Mouse (Mus musculus) stomach, embryonic 14.5 days (tissue): ENCODE measurements around the gene Skap1. TPM values are rescaled to one million over a fixed set of nuclear protein-coding genes. Genes with fewer than 3 reads are reported as not detected.

Source experiments
- ATAC-seq: fragments of 200-750 bp; cut with Nextera tagmentation; 2 replicates; pipeline ENCODE4 v1.8.0; 2017; ENCODE audit warnings: low read depth, moderate TSS enrichment; ENCODE audit not compliant: insufficient number of reproducible peaks, insufficient read depth, low FRiP score
- H3K27ac ChIP-seq: fragments of 300-500 bp; sonication (generic); 2 replicates; pipeline ENCODE4 v1.5.1; 2014; ENCODE audit warnings: mild to moderate bottlenecking, low read length, moderate library complexity, mixed read lengths
- H3K27me3 ChIP-seq: fragments of 300-500 bp; sonication (generic); 2 replicates; pipeline ENCODE4 v1.6.1; 2014; ENCODE audit warnings: low read length, control low read depth, mixed read lengths; ENCODE audit not compliant: control insufficient read depth, insufficient read depth
- H3K36me3 ChIP-seq: fragments of 300-500 bp; sonication (generic); 2 replicates; pipeline ENCODE4 v1.6.1; 2014; ENCODE audit warnings: mild to moderate bottlenecking, control low read depth, low read length, moderate library complexity, mixed read lengths; ENCODE audit not compliant: control insufficient read depth, insufficient read depth
- H3K4me1 ChIP-seq: fragments of 300-500 bp; sonication (generic); 2 replicates; pipeline ENCODE4 v1.6.1; 2014; ENCODE audit warnings: low read length, control low read depth, mixed read lengths; ENCODE audit not compliant: control insufficient read depth, insufficient read depth
- H3K4me2 ChIP-seq: fragments of 300-500 bp; sonication (generic); replicated peaks from 2 replicates; pipeline ENCODE4 v1.6.1; 2014; ENCODE audit warnings: low read depth, low read length, control low read depth
- H3K4me3 ChIP-seq: fragments of 300-500 bp; sonication (generic); 2 replicates; pipeline ENCODE4 v1.5.1; 2014; ENCODE audit warnings: low read depth, low read length, control low read depth
- H3K9ac ChIP-seq: fragments of 300-500 bp; sonication (generic); replicated peaks from 2 replicates; pipeline ENCODE4 v1.6.1; 2014; ENCODE audit warnings: low read depth, mild to moderate bottlenecking, control low read depth, low read length, moderate library complexity, mixed read lengths
- H3K9me3 ChIP-seq: fragments of 300-500 bp; sonication (generic); 2 replicates; pipeline ENCODE4 v1.6.1; 2016; ENCODE audit warnings: low read depth, low read length, control low read depth; ENCODE audit not compliant: control insufficient read depth
- WGBS: fragments of 180-500 bp; shearing (Covaris S2); extraction: QIAGEN DNeasy Blood & Tissue Kit; methylation state at CpG from one replicate; pipeline ENCODE4 v1.1.7; 2014; 5-methylcytosine and 5-hydroxymethylcytosine counted together
- polyA plus RNA-seq: library from polyadenylated mRNA; unstranded; fragments of >200 nt; fragmentation: Nextera tagmentation; extraction: Ambion mirVana; gene quantifications from 2 replicates; pipeline ENCODE4 v1.2.1, GENCODE M21; 2014

Gene Skap1
- polyA plus RNA-seq, 1 experiment from 2014 or later, result 0.82 TPM

GRCm38 (mm10) chr11:96616792-96617191 lies 152.4 kb downstream of the Skap1 start:
- Histone ChIP-seq H3K4me3 (no peak overlapping the region), H3K27ac (no peak overlapping the region), H3K4me2 (no peak overlapping the region), H3K9me3 (no peaks in the 10 kb centered on the region), H3K36me3 (no peaks in the 10 kb centered on the region), H3K9ac (no peak overlapping the region), H3K4me1 (0 out of 2 replicates have a peak, but pooled peaks cover 6% of the 10 kb centered on the region), H3K27me3 (no peaks in the 10 kb centered on the region)
- WGBS, result 47% methylated on average over 5 of the region's 5 CpGs
- no peak for ATAC-seq

- 70% methylated on average over 16 of the region's 16 CpGs for WGBS
- H3K4me2 ChIP-seq, result no peak overlapping the region
- H3K36me3 ChIP-seq, result no peaks in the 10 kb centered on the region
- no peak overlapping the region for H3K9ac ChIP-seq
- H3K4me1 ChIP-seq, result 0 out of 2 replicates have a peak, but pooled peaks cover 8% of the 10 kb centered on the region
- H3K27me3 ChIP-seq, result no peaks in the 10 kb centered on the region
- H3K4me3 ChIP-seq, result no peak overlapping the region
- no peaks in the 10 kb centered on the region for H3K9me3 ChIP-seq
- no peak for ATAC-seq
- no peak overlapping the region for H3K27ac ChIP-seq
Measured at GRCm38 (mm10) chr11:96618789-96619445, 154.5 kb downstream of the Skap1 start.

GRCm38 (mm10) chr11:96619576-96619975 lies 155.2 kb downstream of the Skap1 start:
- WGBS, result 34% methylated on average over 5 of the region's 5 CpGs
- no peak overlapping the region for H3K27ac ChIP-seq

GRCm38 (mm10) chr11:96620006-96620405 lies 155.6 kb downstream of the Skap1 start:
- H3K27ac ChIP-seq, result no peak overlapping the region
- no peaks in the 10 kb centered on the region for H3K36me3 ChIP-seq
- no peak overlapping the region for H3K4me3 ChIP-seq
- H3K4me2 ChIP-seq, result no peak overlapping the region
- 0 out of 2 replicates have a peak, but pooled peaks cover 8% of the 10 kb centered on the region for H3K4me1 ChIP-seq
- H3K27me3 ChIP-seq, result no peaks in the 10 kb centered on the region
- no peak for ATAC-seq
- no peaks in the 10 kb centered on the region for H3K9me3 ChIP-seq
- no peak overlapping the region for H3K9ac ChIP-seq
- WGBS, result 44% methylated on average over 7 of the region's 7 CpGs

More at GRCm38 (mm10) chr11:96619576-96619975, 155.2 kb downstream of the Skap1 start:
- no peaks in the 10 kb centered on the region for H3K36me3 ChIP-seq
- ATAC-seq, result no peak
- H3K4me1 ChIP-seq, result 0 out of 2 replicates have a peak, but pooled peaks cover 8% of the 10 kb centered on the region
- H3K9me3 ChIP-seq, result no peaks in the 10 kb centered on the region
- no peak overlapping the region for H3K4me3 ChIP-seq
- H3K9ac ChIP-seq, result no peak overlapping the region
- H3K4me2 ChIP-seq, result no peak overlapping the region
- no peaks in the 10 kb centered on the region for H3K27me3 ChIP-seq

GRCm38 (mm10) chr11:96620660-96621059 lies 156.3 kb downstream of the Skap1 start:
- Histone ChIP-seq H3K27me3 (no peaks in the 10 kb centered on the region), H3K27ac (0 out of 2 replicates have a peak overlapping the region, but pooled peaks have one; percentile 13)

GRCm38 (mm10) chr11:96621167-96621566 lies 156.8 kb downstream of the Skap1 start:
- H3K4me2 ChIP-seq, result peak overlapping the region; percentile 6; the same call in 1 of the 2 replicates
- no peak overlapping the region for H3K4me3 ChIP-seq
- 0 out of 2 replicates have a peak, but pooled peaks cover 8% of the 10 kb centered on the region for H3K4me1 ChIP-seq
- no peaks in the 10 kb centered on the region for H3K27me3 ChIP-seq
- no peak overlapping the region for H3K9ac ChIP-seq
- no peaks in the 10 kb centered on the region for H3K36me3 ChIP-seq
- WGBS, result 16% methylated on average over 4 of the region's 4 CpGs
- H3K9me3 ChIP-seq, result no peaks in the 10 kb centered on the region
- H3K27ac ChIP-seq, result no peak overlapping the region
- no peak for ATAC-seq

More at GRCm38 (mm10) chr11:96620660-96621059, 156.3 kb downstream of the Skap1 start:
- Histone ChIP-seq H3K4me2 (peak overlapping the region; percentile 6; the same call in 1 of the 2 replicates), H3K4me1 (0 out of 2 replicates have a peak, but pooled peaks cover 8% of the 10 kb centered on the region), H3K4me3 (no peak overlapping the region), H3K36me3 (no peaks in the 10 kb centered on the region), H3K9me3 (no peaks in the 10 kb centered on the region), H3K9ac (no peak overlapping the region)
- WGBS, result 34% methylated on average over 11 of the region's 11 CpGs
- no peak for ATAC-seq

GRCm38 (mm10) chr11:96622782-96623181 lies 158.4 kb downstream of the Skap1 start:
- Histone ChIP-seq H3K36me3 (no peaks in the 10 kb centered on the region), H3K9ac (no peak overlapping the region), H3K9me3 (no peaks in the 10 kb centered on the region), H3K27ac (no peak overlapping the region), H3K4me1 (0 out of 2 replicates have a peak, but pooled peaks cover 8% of the 10 kb centered on the region), H3K27me3 (no peaks in the 10 kb centered on the region), H3K4me3 (no peak overlapping the region), H3K4me2 (no peak overlapping the region)
- 18% methylated on average over 9 of the region's 9 CpGs for WGBS
- ATAC-seq, result peak; percentile 71; the same call in 1 of the 2 replicates

GRCm38 (mm10) chr11:96624436-96624835 lies 160.0 kb downstream of the Skap1 start:
- Histone ChIP-seq H3K36me3 (no peaks in the 10 kb centered on the region), H3K4me1 (0 out of 2 replicates have a peak, but pooled peaks cover 8% of the 10 kb centered on the region), H3K9me3 (no peaks in the 10 kb centered on the region), H3K27me3 (no peaks in the 10 kb centered on the region), H3K27ac (no peak overlapping the region), H3K4me3 (no peak overlapping the region), H3K4me2 (no peak overlapping the region), H3K9ac (no peak overlapping the region)
- WGBS, result 31% methylated on average over 4 of the region's 4 CpGs
- no peak for ATAC-seq
